8 mouse cellular contexts compared by ENCODE assay signal in the genomic region with DNA sequence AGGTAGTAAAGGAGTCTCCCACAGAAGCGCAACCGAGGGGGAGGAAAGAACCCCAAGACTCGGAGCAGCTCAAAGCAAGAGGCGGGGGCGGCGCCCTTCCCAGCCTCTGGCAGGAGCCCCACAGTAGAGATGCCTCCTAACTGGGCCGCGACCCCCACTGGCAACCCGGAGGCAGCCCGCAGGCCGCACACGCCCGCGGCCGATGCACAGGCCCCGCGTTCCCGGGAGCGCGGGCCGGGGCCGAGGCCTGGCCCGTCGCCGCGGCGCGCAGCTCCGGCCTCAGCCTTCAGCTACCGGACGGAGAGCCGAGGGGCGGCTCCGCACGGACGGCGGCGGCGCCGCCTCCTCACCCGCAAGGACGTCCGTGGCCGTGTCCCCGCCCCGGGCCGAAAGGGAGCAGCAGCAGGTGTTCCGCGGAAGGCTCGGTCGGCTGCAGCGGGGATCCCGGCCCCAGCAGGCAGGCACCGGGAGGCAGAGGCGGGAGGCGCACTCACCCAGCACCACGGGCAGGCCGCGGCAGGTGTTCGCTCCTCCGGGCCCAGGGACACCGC. TPM values are rescaled to one million over a fixed set of nuclear protein-coding genes. Genes with fewer than 3 reads are reported as not detected.
DNase-seq lines count a peak whose midpoint lies in the region; ATAC-seq and TF ChIP-seq lines count a peak whose summit lies in the region.

No protein-coding gene starts in this region.

- H3K27ac ChIP-seq in CH12.LX (ENCODE audit: insufficient read depth, low read depth) = no peak overlapping the region
- H3K27ac ChIP-seq in embryonic facial prominence, embryonic 14.5 days (replicated peaks; ENCODE audit: low read depth, low read length) = peak overlapping the region; percentile 88
- peak overlapping the region; percentile 96 for H3K27ac ChIP-seq in hindbrain, embryonic 10.5 days
- H3K27ac ChIP-seq in limb, embryonic 13.5 days = peak overlapping the region; percentile 87
- peak overlapping the region; percentile 86 for H3K27ac ChIP-seq in midbrain, embryonic 16.5 days (ENCODE audit: low read length)

- no peaks in the 10 kb centered on the region for H3K9me3 ChIP-seq in CH12.LX (replicated peaks; ENCODE audit: low read length)
- no peaks in the 10 kb centered on the region for H3K9me3 ChIP-seq in embryonic facial prominence, embryonic 14.5 days (ENCODE audit: control insufficient read depth, low read length)
- H3K9me3 ChIP-seq in hindbrain, embryonic 10.5 days = no peaks in the 10 kb centered on the region
- H3K9me3 ChIP-seq in limb, embryonic 13.5 days = no peaks in the 10 kb centered on the region
- no peaks in the 10 kb centered on the region for H3K9me3 ChIP-seq in midbrain, embryonic 16.5 days (replicated peaks; ENCODE audit: control insufficient read depth, low read length, poor library complexity, severe bottlenecking)

- H3K4me2 ChIP-seq in CH12.LX (ENCODE audit: insufficient read depth, low read depth, poor library complexity, severe bottlenecking) = peak overlapping the region; percentile 60
- peak overlapping the region; percentile 80 for H3K4me2 ChIP-seq in embryonic facial prominence, embryonic 14.5 days (ENCODE audit: low read depth, low read length)
- peak overlapping the region; percentile 85 for H3K4me2 ChIP-seq in limb, embryonic 13.5 days (replicated peaks)
- H3K4me2 ChIP-seq in midbrain, embryonic 16.5 days (ENCODE audit: low read length) = peak overlapping the region; percentile 65

- H3K27me3 ChIP-seq in CH12.LX (replicated peaks) = peaks cover 2% of the 10 kb centered on the region
- no peaks in the 10 kb centered on the region for H3K27me3 ChIP-seq in embryonic facial prominence, embryonic 14.5 days (replicated peaks; ENCODE audit: control insufficient read depth, insufficient read depth, low read length)
- H3K27me3 ChIP-seq in hindbrain, embryonic 10.5 days (ENCODE audit: insufficient read depth, poor library complexity, severe bottlenecking) = no peaks in the 10 kb centered on the region
- no peaks in the 10 kb centered on the region for H3K27me3 ChIP-seq in limb, embryonic 13.5 days
- H3K27me3 ChIP-seq in midbrain, embryonic 16.5 days (ENCODE audit: control insufficient read depth, insufficient read depth, low read depth, low read length) = no peaks in the 10 kb centered on the region

- peaks cover 2 to 27% of the 10 kb centered on the region in 2 experiments for H3K4me1 ChIP-seq in CH12.LX (ENCODE audit: control insufficient read depth in 1 of 2, insufficient read depth in 2 of 2)
- peaks cover 22% of the 10 kb centered on the region for H3K4me1 ChIP-seq in embryonic facial prominence, embryonic 14.5 days (ENCODE audit: control insufficient read depth, insufficient read depth, low read length)
- H3K4me1 ChIP-seq in hindbrain, embryonic 10.5 days (replicated peaks) = peaks cover 38% of the 10 kb centered on the region
- H3K4me1 ChIP-seq in limb, embryonic 13.5 days = peaks cover 26% of the 10 kb centered on the region
- H3K4me1 ChIP-seq in midbrain, embryonic 16.5 days (ENCODE audit: control insufficient read depth, insufficient read depth, low read length) = peaks cover 17% of the 10 kb centered on the region

- TF ChIP-seq RAD21 in CH12.LX (IDR thresholded peaks at IDR 0.05; ENCODE audit: low read depth, low read length) = no peak

- H3K4me3 ChIP-seq in CH12.LX (replicated peaks in 1 of 3; ENCODE audit: low read depth in 2 of 3, low read length in 2 of 3, poor library complexity in 1 of 3) = peak overlapping the region; percentile 57 to 83 (median 75)
- peak overlapping the region; percentile 95 for H3K4me3 ChIP-seq in embryonic facial prominence, embryonic 14.5 days (ENCODE audit: low read depth, low read length)
- H3K4me3 ChIP-seq in hindbrain, embryonic 10.5 days = peak overlapping the region; percentile 90
- peak overlapping the region; percentile 97 for H3K4me3 ChIP-seq in limb, embryonic 13.5 days
- H3K4me3 ChIP-seq in midbrain, embryonic 16.5 days (ENCODE audit: low read depth, low read length) = peak overlapping the region; percentile 92

- H3K9ac ChIP-seq in CH12.LX (ENCODE audit: insufficient read depth, low read depth) = peak overlapping the region; percentile 42
- peak overlapping the region; percentile 89 for H3K9ac ChIP-seq in embryonic facial prominence, embryonic 14.5 days (ENCODE audit: low read depth, low read length)
- peak overlapping the region; percentile 87 for H3K9ac ChIP-seq in limb, embryonic 13.5 days
- H3K9ac ChIP-seq in midbrain, embryonic 16.5 days (ENCODE audit: low read depth, low read length) = peak overlapping the region; percentile 85

- no peak for TF ChIP-seq CTCF in CH12.LX (conservative IDR thresholded peaks at IDR 0.05 in 1 of 2, IDR thresholded peaks at IDR 0.05 in 1 of 2; ENCODE audit: low read depth in 2 of 2, low read length in 2 of 2)

- TF ChIP-seq POLR2A in CH12.LX (IDR thresholded peaks at IDR 0.05; ENCODE audit: low read depth, low read length) = no peak

- no peaks in the 10 kb centered on the region for H3K36me3 ChIP-seq in CH12.LX (replicated peaks in 1 of 2; ENCODE audit: control insufficient read depth in 1 of 2, insufficient read depth in 1 of 2, low read length in 1 of 2)
- H3K36me3 ChIP-seq in embryonic facial prominence, embryonic 14.5 days (ENCODE audit: control insufficient read depth, insufficient read depth, low read length) = no peaks in the 10 kb centered on the region
- peaks cover 7% of the 10 kb centered on the region; the same call in 1 of the 2 replicates for H3K36me3 ChIP-seq in hindbrain, embryonic 10.5 days
- 0 out of 2 replicates have a peak, but pooled peaks cover under 1% of the 10 kb centered on the region for H3K36me3 ChIP-seq in limb, embryonic 13.5 days
- H3K36me3 ChIP-seq in midbrain, embryonic 16.5 days (ENCODE audit: control insufficient read depth, insufficient read depth, low read length) = no peaks in the 10 kb centered on the region

- in situ Hi-C loops in CH12.LX (cut with MboI; ENCODE audit: low pct_ligation_motif_present, low pct_unique_long_range_greater_than_20kb, low sequenced_read_pairs) = no loop called here

- dilution Hi-C loops in CH12.LX (cut with MboI; ENCODE audit: extremely low pct_ligation_motif_present, extremely low pct_unique_long_range_greater_than_20kb, low sequenced_read_pairs) = no loop called here

- peak; percentile 56 for ATAC-seq in embryonic facial prominence, embryonic 14.5 days (ENCODE audit: low read depth)
- ATAC-seq in limb, embryonic 13.5 days (ENCODE audit: low FRiP score, low read depth) = peak; percentile 41; the same call in 1 of the 2 replicates
- ATAC-seq in midbrain, embryonic 16.5 days = peak; percentile 63

- peak; percentile 59 for DNase-seq in embryo, embryonic 10.5 days (ENCODE audit: low spot score)
- DNase-seq in embryo, embryonic 10 days (ENCODE audit: low spot score) = no peak
- no peak for DNase-seq in CH12.LX (ENCODE audit: extremely low read depth)
- DNase-seq in embryonic facial prominence, embryonic 14.5 days (ENCODE audit: low spot score) = no peak
- DNase-seq in hindbrain, embryonic 10.5 days (ENCODE audit: low spot score) = no peak
- DNase-seq in retina, embryonic 14.5 days (ENCODE audit: low spot score) = no peak

- H3K79me2 ChIP-seq in CH12.LX (replicated peaks; ENCODE audit: control insufficient read depth, extremely low read depth, insufficient read depth, poor library complexity, severe bottlenecking) = no peaks in the 10 kb centered on the region

- TF ChIP-seq EP300 in CH12.LX (IDR thresholded peaks at IDR 0.05; ENCODE audit: low read length) = no peak

- WGBS in embryonic facial prominence, embryonic 14.5 days = under 1% methylated on average over 39 of the region's 62 CpGs
- under 1% methylated on average over 62 of the region's 62 CpGs for WGBS in hindbrain, embryonic 10.5 days
- under 1% methylated on average over 48 of the region's 62 CpGs for WGBS in limb, embryonic 13.5 days
- under 1% methylated on average over 48 of the region's 62 CpGs for WGBS in midbrain, embryonic 16.5 days

RNA-seq across cellular contexts. Expression of a gene that starts 0.6 kb away (rescaled TPM):
- total RNA-seq in CH12.LX (2012; rRNA removed) (3.7 and 3.9 TPM in 2 replicates), CH12.LX (2014; rRNA removed) (1.4 and 1.7 TPM in 2 replicates)
- 4.3 and 5.7 TPM in 2 replicates for polyA plus RNA-seq in CH12.LX (2012; ENCODE audit: insufficient read length, low read depth)
- polyA plus RNA-seq in embryonic facial prominence, embryonic 14.5 days (2014; fragmentation: Nextera tagmentation; extraction: Ambion mirVana) = 101 and 107 TPM in 2 replicates
- 81.2 and 81.6 TPM in 2 replicates for polyA plus RNA-seq in hindbrain, embryonic 10.5 days (2016; fragmentation: Nextera tagmentation; extraction: Ambion mirVana)
- polyA plus RNA-seq in limb, embryonic 13.5 days (2015; fragmentation: Nextera tagmentation; extraction: Ambion mirVana) = 56.9 and 63.3 TPM in 2 replicates
- 67.9 and 79.5 TPM in 2 replicates for polyA plus RNA-seq in midbrain, embryonic 16.5 days (2015; fragmentation: Nextera tagmentation; extraction: Ambion mirVana)

RNA-seq across cellular contexts. Expression of a gene that starts 27.0 kb away (rescaled TPM):
- total RNA-seq in CH12.LX (2012; rRNA removed) = 9.3 and 12.9 TPM in 2 replicates
- 7.4 and 8.5 TPM in 2 replicates for total RNA-seq in CH12.LX (2014; rRNA removed)
- polyA plus RNA-seq in CH12.LX (2012; ENCODE audit: insufficient read length, low read depth) = 9.5 and 9.7 TPM in 2 replicates
- 38.6 and 38.9 TPM in 2 replicates for polyA plus RNA-seq in embryonic facial prominence, embryonic 14.5 days (2014; fragmentation: Nextera tagmentation; extraction: Ambion mirVana)
- polyA plus RNA-seq in hindbrain, embryonic 10.5 days (2016; fragmentation: Nextera tagmentation; extraction: Ambion mirVana) = 39.5 and 54.3 TPM in 2 replicates
- 53.0 and 54.0 TPM in 2 replicates for polyA plus RNA-seq in limb, embryonic 13.5 days (2015; fragmentation: Nextera tagmentation; extraction: Ambion mirVana)
- polyA plus RNA-seq in midbrain, embryonic 16.5 days (2015; fragmentation: Nextera tagmentation; extraction: Ambion mirVana) = 149 and 163 TPM in 2 replicates

RNA-seq across cellular contexts. Expression of a gene that starts 33.4 kb away (rescaled TPM):
- total RNA-seq in CH12.LX (2012; rRNA removed) (2.2 and 2.7 TPM in 2 replicates), CH12.LX (2014; rRNA removed) (1.1 and 1.3 TPM in 2 replicates)
- polyA plus RNA-seq in CH12.LX (2012; ENCODE audit: insufficient read length, low read depth) = 1.5 and 2.1 TPM in 2 replicates
- 6.1 and 6.2 TPM in 2 replicates for polyA plus RNA-seq in embryonic facial prominence, embryonic 14.5 days (2014; fragmentation: Nextera tagmentation; extraction: Ambion mirVana)
- polyA plus RNA-seq in hindbrain, embryonic 10.5 days (2016; fragmentation: Nextera tagmentation; extraction: Ambion mirVana) = 31.4 and 34.7 TPM in 2 replicates
- 13.5 and 13.7 TPM in 2 replicates for polyA plus RNA-seq in limb, embryonic 13.5 days (2015; fragmentation: Nextera tagmentation; extraction: Ambion mirVana)
- polyA plus RNA-seq in midbrain, embryonic 16.5 days (2015; fragmentation: Nextera tagmentation; extraction: Ambion mirVana) = 30.2 and 33.6 TPM in 2 replicates

RNA-seq across cellular contexts. Expression of a gene that starts 42.7 kb away (rescaled TPM):
- total RNA-seq in CH12.LX (2012; rRNA removed) (84.0 and 96.9 TPM in 2 replicates), CH12.LX (2014; rRNA removed) (231 and 243 TPM in 2 replicates)
- 308 TPM in 2 replicates for polyA plus RNA-seq in CH12.LX (2012; ENCODE audit: insufficient read length, low read depth)
- polyA plus RNA-seq in embryonic facial prominence, embryonic 14.5 days (2014; fragmentation: Nextera tagmentation; extraction: Ambion mirVana) = 326 and 351 TPM in 2 replicates
- 271 and 385 TPM in 2 replicates for polyA plus RNA-seq in hindbrain, embryonic 10.5 days (2016; fragmentation: Nextera tagmentation; extraction: Ambion mirVana)
- 426 and 428 TPM in 2 replicates for polyA plus RNA-seq in limb, embryonic 13.5 days (2015; fragmentation: Nextera tagmentation; extraction: Ambion mirVana)
- polyA plus RNA-seq in midbrain, embryonic 16.5 days (2015; fragmentation: Nextera tagmentation; extraction: Ambion mirVana) = 273 and 286 TPM in 2 replicates

RNA-seq across cellular contexts. Expression of a gene that starts 42.8 kb away (rescaled TPM):
- total RNA-seq in CH12.LX (2012; rRNA removed) (5.0 and 8.7 TPM in 2 replicates), CH12.LX (2014; rRNA removed) (7.3 and 7.4 TPM in 2 replicates)
- 3.0 and 5.0 TPM in 2 replicates for polyA plus RNA-seq in CH12.LX (2012; ENCODE audit: insufficient read length, low read depth)
- polyA plus RNA-seq in embryonic facial prominence, embryonic 14.5 days (2014; fragmentation: Nextera tagmentation; extraction: Ambion mirVana) = 38.2 and 47.8 TPM in 2 replicates
- polyA plus RNA-seq in hindbrain, embryonic 10.5 days (2016; fragmentation: Nextera tagmentation; extraction: Ambion mirVana) = 20.7 and 32.7 TPM in 2 replicates
- polyA plus RNA-seq in limb, embryonic 13.5 days (2015; fragmentation: Nextera tagmentation; extraction: Ambion mirVana) = 30.3 and 35.8 TPM in 2 replicates
- polyA plus RNA-seq in midbrain, embryonic 16.5 days (2015; fragmentation: Nextera tagmentation; extraction: Ambion mirVana) = 47.9 and 49.2 TPM in 2 replicates
